Mouse (Mus musculus) erythroblast, embryonic 14.5 days (primary cell): ENCODE results near the gene Chd2.

Experiments
- GATA1 ChIP-seq: IDR thresholded peaks from 2 replicates; pipeline ENCODE4 v1.6.1; 2012; ENCODE audit warnings: low read length, inconsistent platforms, mixed read lengths
- TAL1 ChIP-seq: IDR thresholded peaks from 3 replicates; pipeline ENCODE4 v1.6.1; 2012; ENCODE audit warnings: low read length, inconsistent platforms, mixed read lengths

- TF ChIP-seq GATA1 (no peak), TAL1 (no peak)
Measured at GRCm38 (mm10) chr7:73567754-73568161, 26.1 kb upstream of the Chd2 start.
